ENCODE assay signal across 8 mouse cellular contexts in the genomic region with DNA sequence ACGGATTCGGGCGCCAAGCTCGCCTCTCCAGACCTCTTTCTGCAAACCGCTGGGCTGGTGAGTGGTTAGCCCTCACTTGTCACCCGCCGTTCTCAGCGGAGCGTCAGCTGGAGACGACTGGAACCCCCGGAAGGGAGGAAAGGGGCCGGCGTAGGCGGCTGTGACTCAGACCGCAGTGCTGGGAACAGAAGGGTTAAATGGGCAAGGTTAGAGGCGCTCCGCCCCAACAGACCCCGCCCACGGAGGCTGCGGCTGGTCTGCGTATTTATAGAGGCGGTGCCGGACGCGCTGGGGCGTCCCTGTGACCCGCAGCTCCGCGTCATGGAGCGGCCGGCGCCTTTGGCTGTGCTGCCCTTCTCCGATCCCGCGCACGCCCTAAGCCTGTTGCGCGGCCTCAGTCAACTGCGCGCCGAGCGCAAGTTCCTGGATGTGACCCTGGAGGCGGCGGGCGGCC. TPM values are rescaled to one million over a fixed set of nuclear protein-coding genes. Genes with fewer than 3 reads are reported as not detected.
DNase-seq lines count a peak whose midpoint lies in the region; ATAC-seq lines count a peak whose summit lies in the region.

A gene (plus strand): TSS at position 182 of the 454 bp plus-strand sequence.

- peak within 1 kb of the TSS; percentile 95 for H3K27ac ChIP-seq in heart, embryonic 13.5 days (replicated peaks)
- peak within 1 kb of the TSS; percentile 88 for H3K27ac ChIP-seq in liver, embryonic 13.5 days
- H3K27ac ChIP-seq in stomach, embryonic 16.5 days (ENCODE audit: low read length) = peak within 1 kb of the TSS; percentile 93

- H3K36me3 ChIP-seq in heart, embryonic 13.5 days = peaks cover 24% of the 10 kb centered on the region
- peaks cover 22% of the 10 kb centered on the region for H3K36me3 ChIP-seq in liver, embryonic 13.5 days
- H3K36me3 ChIP-seq in stomach, embryonic 16.5 days (ENCODE audit: control insufficient read depth, insufficient read depth, low read length) = no peaks in the 10 kb centered on the region; the same call in 1 of the 2 replicates

- ATAC-seq in erythroid progenitor cell, adult 5-6 weeks (replicated peaks; ENCODE audit: low FRiP score, poor library complexity, severe bottlenecking) = peak; percentile 90
- ATAC-seq in heart, embryonic 13.5 days (ENCODE audit: extremely low read depth, insufficient number of reproducible peaks, low FRiP score, low TSS enrichment) = peak; percentile 81
- ATAC-seq in liver, embryonic 13.5 days (ENCODE audit: low read depth) = peak; percentile 86
- ATAC-seq in stomach, embryonic 16.5 days (ENCODE audit: insufficient read depth, low FRiP score) = peak; percentile 92

- peak within 1 kb of the TSS; percentile 87 for H3K4me3 ChIP-seq in heart, embryonic 13.5 days
- peak within 1 kb of the TSS; percentile 85 for H3K4me3 ChIP-seq in liver, embryonic 13.5 days (replicated peaks)
- H3K4me3 ChIP-seq in stomach, embryonic 16.5 days (replicated peaks; ENCODE audit: low read length) = peak within 1 kb of the TSS; percentile 68

- WGBS in heart, embryonic 13.5 days = under 1% methylated on average over 45 of the region's 45 CpGs
- under 1% methylated on average over 45 of the region's 45 CpGs for WGBS in liver, embryonic 13.5 days (ENCODE audit: insufficient replicate concordance)
- under 1% methylated on average over 44 of the region's 45 CpGs for WGBS in stomach, embryonic 16.5 days

- H3K4me2 ChIP-seq in heart, embryonic 13.5 days = peak within 1 kb of the TSS; percentile 99
- peak within 1 kb of the TSS; percentile 100 for H3K4me2 ChIP-seq in liver, embryonic 13.5 days
- peak within 1 kb of the TSS; percentile 99 for H3K4me2 ChIP-seq in stomach, embryonic 16.5 days (ENCODE audit: low read depth, low read length)

- H3K27me3 ChIP-seq in heart, embryonic 13.5 days (replicated peaks) = no peaks in the 10 kb centered on the region
- peaks cover 21% of the 10 kb centered on the region for H3K27me3 ChIP-seq in liver, embryonic 13.5 days
- H3K27me3 ChIP-seq in stomach, embryonic 16.5 days (ENCODE audit: control insufficient read depth, insufficient read depth, low read length) = no peaks in the 10 kb centered on the region

- peak; percentile 96 for DNase-seq in CD4-positive helper T cell, adult 2 months (ENCODE audit: low read depth, low spot score)
- peak; percentile 69 for DNase-seq in brain, embryonic 18.5 days (ENCODE audit: low read depth, low spot score)
- DNase-seq in kidney, postnatal 14 days = peak; percentile 97
- DNase-seq in liver, embryonic 13.5 days = peak; percentile 89
- DNase-seq in neural tube, embryonic 10.5 days (ENCODE audit: extremely low spot score, low spot score) = peak; percentile 91

- peak within 1 kb of the TSS; percentile 94 for H3K9ac ChIP-seq in heart, embryonic 13.5 days
- peak within 1 kb of the TSS; percentile 86 for H3K9ac ChIP-seq in liver, embryonic 13.5 days
- H3K9ac ChIP-seq in stomach, embryonic 16.5 days (ENCODE audit: low read length) = peak within 1 kb of the TSS; percentile 82

- peaks cover 57% of the 10 kb centered on the region for H3K4me1 ChIP-seq in heart, embryonic 13.5 days
- H3K4me1 ChIP-seq in liver, embryonic 13.5 days (replicated peaks) = peaks cover 73% of the 10 kb centered on the region
- peaks cover 43% of the 10 kb centered on the region for H3K4me1 ChIP-seq in stomach, embryonic 16.5 days (ENCODE audit: control insufficient read depth, insufficient read depth, low read length)

- no peaks in the 10 kb centered on the region for H3K9me3 ChIP-seq in heart, embryonic 13.5 days
- H3K9me3 ChIP-seq in liver, embryonic 13.5 days (replicated peaks) = no peaks in the 10 kb centered on the region
- H3K9me3 ChIP-seq in stomach, embryonic 16.5 days (replicated peaks; ENCODE audit: control insufficient read depth, low read length) = no peaks in the 10 kb centered on the region

RNA-seq across cellular contexts. Expression of the gene that starts here (rescaled TPM):
- 1.3 and 2.9 TPM in 2 replicates for total RNA-seq in erythroid progenitor cell, adult 5-6 weeks (2015; ENCODE audit: low replicate concordance)
- 0.91 and 1.0 TPM in 2 replicates for total RNA-seq in erythroid progenitor cell, adult 5-6 weeks (2017; ENCODE audit: low replicate concordance)
- 23.2 and 25.9 TPM in 2 replicates for polyA plus RNA-seq in heart, embryonic 13.5 days (2015; fragmentation: Nextera tagmentation; extraction: Ambion mirVana)
- polyA plus RNA-seq in liver, embryonic 13.5 days (2015; fragmentation: Nextera tagmentation; extraction: Ambion mirVana) = 6.0 and 6.5 TPM in 2 replicates
- 8.2 and 9.9 TPM in 2 replicates for polyA plus RNA-seq in stomach, embryonic 16.5 days (2015; fragmentation: Nextera tagmentation; extraction: Ambion mirVana)

Comparison
In these comparisons a context has a peak if more than half of its experiments do, and no peak if none do; other contexts are left out.
1. Peak in every context shown above with its lines: DNase-seq, ATAC-seq, H3K4me3 ChIP-seq and H3K27ac ChIP-seq.